Mouse (Mus musculus): ENCODE results near the gene AU015836. TPM values are rescaled to one million over a fixed set of nuclear protein-coding genes. Genes with fewer than 3 reads are reported as not detected.
A peak's percentile ranks its signal among the peaks of the same experiment; 100 is the strongest.

The AU015836 gene
- polyA plus RNA-seq, 1 experiment from 2014 or later, result 0.06 TPM

GRCm38 (mm10) chrX:94012479-94013167 is 44.2 kb downstream of the AU015836 start:
- H3K9me3 ChIP-seq (replicated peaks), result no peaks in the 10 kb centered on the region
- no peak for DNase-seq (ENCODE audit: low spot score)
- H3K27me3 ChIP-seq (ENCODE audit: low read depth, poor library complexity, severe bottlenecking), result peaks cover 99% of the 10 kb centered on the region
- WGBS, result 34% methylated on average over 12 of the region's 12 CpGs
- H3K4me1 ChIP-seq, result peaks cover 7% of the 10 kb centered on the region; the same call in 1 of the 2 replicates
- no peak overlapping the region for H3K4me3 ChIP-seq
- peak overlapping the region; percentile 49; the same call in 1 of the 2 replicates for H3K27ac ChIP-seq (replicated peaks)
- H3K36me3 ChIP-seq, result no peaks in the 10 kb centered on the region

- no peak overlapping the region for H3K4me3 ChIP-seq
- WGBS, result 36% methylated on average over 1 of the region's 1 CpGs
- no peaks in the 10 kb centered on the region for H3K36me3 ChIP-seq
- peaks cover 91% of the 10 kb centered on the region for H3K27me3 ChIP-seq (ENCODE audit: low read depth, poor library complexity, severe bottlenecking)
- no peak for DNase-seq (ENCODE audit: low spot score)
- no peaks in the 10 kb centered on the region for H3K9me3 ChIP-seq (replicated peaks)
- peaks cover 7% of the 10 kb centered on the region; the same call in 1 of the 2 replicates for H3K4me1 ChIP-seq
- no peak overlapping the region for H3K27ac ChIP-seq (replicated peaks)
These were observed 48.4 kb downstream of the AU015836 start for GRCm38 (mm10) chrX:94016891-94017290.

DNA sequence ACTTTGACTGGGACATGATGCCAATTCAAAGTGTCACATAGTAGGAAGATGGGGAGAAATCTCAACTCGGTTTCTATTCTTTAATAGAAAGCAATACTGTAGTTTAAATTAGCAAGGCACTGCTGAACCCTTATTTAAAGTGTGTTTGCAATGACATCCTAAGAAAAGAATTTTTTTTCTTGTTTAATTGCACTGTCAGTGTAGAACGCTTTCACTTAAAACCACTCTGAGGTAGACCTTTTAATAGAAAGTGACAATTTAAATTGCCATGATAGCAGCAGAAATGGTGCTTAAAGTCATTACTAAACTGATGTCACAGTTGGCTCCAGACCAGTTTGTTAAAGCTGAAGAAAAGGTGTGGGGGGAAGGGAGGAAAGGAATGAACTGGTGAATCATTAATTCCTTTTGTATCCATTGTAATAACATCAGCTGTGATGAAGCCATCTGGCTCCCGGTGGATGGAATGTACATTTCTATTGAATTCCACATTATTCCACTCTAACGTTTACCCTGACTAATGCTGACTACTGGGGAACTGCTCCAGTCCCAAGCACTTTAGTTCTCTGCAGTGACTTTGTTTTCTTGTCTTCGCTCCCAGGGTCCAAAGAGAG is 53.9 kb downstream of the AU015836 start:
- Histone ChIP-seq H3K4me1 (no peaks in the 10 kb centered on the region), H3K36me3 (no peaks in the 10 kb centered on the region), H3K27ac (replicated peaks) (no peak overlapping the region), H3K4me3 (no peak overlapping the region), H3K9me3 (replicated peaks) (no peaks in the 10 kb centered on the region), H3K27me3 (ENCODE audit: low read depth, poor library complexity, severe bottlenecking) (peaks cover 88% of the 10 kb centered on the region)
- DNase-seq (ENCODE audit: low spot score), result no peak
- WGBS, result 77% methylated on average over 5 of the region's 5 CpGs

Other genes starting within 250 kb of the AU015836 start
- gene Pdk3, start 136.5 kb upstream of the AU015836 start, polyA plus RNA-seq (2016; fragmentation: Nextera tagmentation; extraction: Ambion mirVana), result 58.6 and 68.9 TPM in 2 replicates
- gene Zfx, start 155.0 kb downstream of the AU015836 start, polyA plus RNA-seq (2016; fragmentation: Nextera tagmentation; extraction: Ambion mirVana), result 27.0 and 27.5 TPM in 2 replicates
- gene Eif2s3x, start 244.2 kb downstream of the AU015836 start, polyA plus RNA-seq (2016; fragmentation: Nextera tagmentation; extraction: Ambion mirVana), result 109 and 112 TPM in 2 replicates